Mouse (Mus musculus): ENCODE measurements around the gene Zfp462. TPM values are rescaled to one million over a fixed set of nuclear protein-coding genes. Genes with fewer than 3 reads are reported as not detected.
"Not testable (repeated sequence)": the region's sequence is repeated elsewhere in the genome, so short reads cannot be mapped to it uniquely, and the experiment has no call there.

The Zfp462 gene
- polyA plus RNA-seq, 1 experiment from 2014 or later: 16.8 TPM

DNA sequence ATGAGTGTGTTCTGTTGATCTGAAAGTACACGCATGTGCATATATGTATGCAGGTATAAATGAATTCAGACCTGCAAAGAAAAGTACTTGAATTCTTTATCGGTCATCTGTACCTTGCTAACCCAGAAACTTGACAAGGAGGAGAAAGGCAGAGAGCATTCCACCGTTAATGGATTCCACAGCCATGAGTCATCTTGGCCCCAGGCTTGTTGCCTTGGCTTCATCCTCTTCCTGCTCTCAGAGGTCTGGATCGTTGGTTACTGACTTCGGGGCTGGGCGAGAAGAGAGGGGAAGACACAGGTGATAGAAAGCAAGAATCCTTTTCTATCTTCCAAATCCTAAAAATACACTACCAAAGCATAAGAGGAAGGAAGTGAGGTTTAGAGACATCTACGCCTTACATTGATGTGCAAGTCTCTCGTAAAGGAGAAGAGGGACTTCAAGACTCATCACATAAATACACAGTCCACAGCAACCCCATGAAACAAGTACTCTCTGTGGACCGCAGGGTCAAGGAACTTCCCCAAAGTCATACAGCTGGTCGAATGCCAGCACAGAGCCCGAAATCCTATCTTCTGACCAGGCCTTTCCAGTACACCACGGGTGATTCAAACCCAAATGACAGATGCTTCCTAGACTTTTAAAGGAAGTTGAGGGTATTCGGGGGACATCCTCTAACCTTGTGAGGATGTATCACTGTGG lies 35.1 kb downstream of the Zfp462 start:
- no peak overlapping the region for H3K4me3 ChIP-seq (ENCODE audit: low read depth, low read length)
- no peak for ATAC-seq (ENCODE audit: low read depth)

DNA sequence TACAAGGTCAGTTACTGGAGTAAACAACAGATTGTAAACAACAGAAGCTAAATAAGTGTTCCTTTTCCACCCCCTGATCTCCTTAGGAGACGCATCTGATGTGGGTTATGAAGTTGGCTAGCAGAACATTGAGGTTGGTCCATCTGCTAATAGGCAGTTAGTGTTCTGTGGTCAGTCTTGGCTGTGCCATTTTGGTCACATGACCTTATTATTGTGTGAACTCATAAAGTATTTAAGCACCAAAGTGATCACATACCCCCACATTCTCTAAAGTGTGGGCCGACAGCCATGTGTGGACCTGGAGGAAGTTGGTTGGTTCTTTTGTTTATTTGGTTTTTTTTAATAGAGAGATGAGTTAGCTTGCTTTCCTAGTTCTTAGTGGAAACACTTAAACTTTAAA lies 39.7 kb downstream of the Zfp462 start:
- Histone ChIP-seq H3K27ac (ENCODE audit: low read depth, low read length) (no peak overlapping the region), H3K4me2 (ENCODE audit: low read depth, low read length) (no peak overlapping the region), H3K9ac (replicated peaks; ENCODE audit: low read depth, low read length) (no peak overlapping the region), H3K36me3 (ENCODE audit: control insufficient read depth, insufficient read depth, low read length) (no peaks in the 10 kb centered on the region), H3K4me3 (ENCODE audit: low read depth, low read length) (no peak overlapping the region), H3K9me3 (ENCODE audit: control insufficient read depth, low read length) (no peaks in the 10 kb centered on the region), H3K4me1 (ENCODE audit: control insufficient read depth, insufficient read depth, low read length) (no peaks in the 10 kb centered on the region), H3K27me3 (ENCODE audit: control insufficient read depth, insufficient read depth, low read length) (no peaks in the 10 kb centered on the region)
- ATAC-seq (ENCODE audit: low read depth): no peak
- WGBS: 89% methylated on average over 2 of the region's 2 CpGs

More for the DNA sequence above, 35.1 kb downstream of the Zfp462 start:
- Histone ChIP-seq H3K36me3 (ENCODE audit: control insufficient read depth, insufficient read depth, low read length) (no peaks in the 10 kb centered on the region), H3K27me3 (ENCODE audit: control insufficient read depth, insufficient read depth, low read length) (no peaks in the 10 kb centered on the region), H3K4me2 (ENCODE audit: low read depth, low read length) (no peak overlapping the region), H3K27ac (ENCODE audit: low read depth, low read length) (no peak overlapping the region), H3K9me3 (ENCODE audit: control insufficient read depth, low read length) (no peaks in the 10 kb centered on the region), H3K4me1 (ENCODE audit: control insufficient read depth, insufficient read depth, low read length) (0 out of 2 replicates have a peak, but pooled peaks cover 2% of the 10 kb centered on the region), H3K9ac (replicated peaks; ENCODE audit: low read depth, low read length) (no peak overlapping the region)
- WGBS: 84% methylated on average over 13 of the region's 13 CpGs

DNA sequence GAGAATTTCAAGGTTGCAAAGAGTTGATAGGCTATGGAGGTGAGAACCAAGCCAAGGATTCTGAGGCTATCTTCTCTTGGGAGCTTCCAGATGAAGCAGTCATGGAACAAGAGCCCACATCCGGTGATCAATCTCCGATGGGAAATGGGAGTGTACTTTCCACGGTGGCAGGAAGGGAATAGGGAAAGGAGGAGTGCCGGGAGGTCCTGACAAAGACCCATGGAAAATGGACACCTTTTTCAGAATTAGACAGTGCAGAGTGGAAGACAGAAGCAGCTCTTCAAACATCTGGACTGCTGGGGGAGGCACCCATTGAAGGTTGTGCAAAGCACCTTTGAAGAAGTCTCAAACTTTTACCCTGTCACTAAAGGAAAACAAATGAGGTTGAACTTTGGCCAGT lies 41.8 kb downstream of the Zfp462 start:
- Histone ChIP-seq H3K27me3 (ENCODE audit: control insufficient read depth, insufficient read depth, low read length) (no peaks in the 10 kb centered on the region), H3K9ac (replicated peaks; ENCODE audit: low read depth, low read length) (no peak overlapping the region), H3K36me3 (ENCODE audit: control insufficient read depth, insufficient read depth, low read length) (no peaks in the 10 kb centered on the region), H3K27ac (ENCODE audit: low read depth, low read length) (no peak overlapping the region), H3K9me3 (ENCODE audit: control insufficient read depth, low read length) (no peaks in the 10 kb centered on the region), H3K4me2 (ENCODE audit: low read depth, low read length) (no peak overlapping the region), H3K4me1 (ENCODE audit: control insufficient read depth, insufficient read depth, low read length) (no peaks in the 10 kb centered on the region), H3K4me3 (ENCODE audit: low read depth, low read length) (no peak overlapping the region)
- no peak for ATAC-seq (ENCODE audit: low read depth)
- 84% methylated on average over 4 of the region's 4 CpGs for WGBS

DNA sequence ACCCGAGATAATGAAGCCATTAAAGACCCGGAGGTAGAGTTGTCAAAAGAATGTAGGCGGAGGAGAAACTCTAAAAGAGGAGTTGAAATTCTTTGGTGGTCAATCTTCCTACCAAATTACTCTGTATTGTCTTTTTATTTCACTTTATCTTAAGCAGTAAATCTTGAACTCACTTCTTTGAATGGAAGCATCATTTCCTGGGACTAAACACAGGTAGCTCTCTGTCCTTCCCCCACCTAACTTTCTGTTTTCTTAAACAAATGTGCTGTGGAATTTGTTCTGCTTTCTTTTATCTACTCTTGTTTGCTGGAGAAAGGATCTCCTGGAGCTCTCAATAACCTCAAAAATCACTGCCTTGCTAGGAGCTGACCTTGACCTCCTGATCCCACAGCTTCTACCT lies 42.4 kb downstream of the Zfp462 start:
- H3K4me1 ChIP-seq (ENCODE audit: control insufficient read depth, insufficient read depth, low read length): no peaks in the 10 kb centered on the region
- H3K9me3 ChIP-seq (ENCODE audit: control insufficient read depth, low read length): no peaks in the 10 kb centered on the region
- no peaks in the 10 kb centered on the region for H3K36me3 ChIP-seq (ENCODE audit: control insufficient read depth, insufficient read depth, low read length)
- H3K4me3 ChIP-seq (ENCODE audit: low read depth, low read length): no peak overlapping the region
- no peak for ATAC-seq (ENCODE audit: low read depth)
- H3K27ac ChIP-seq (ENCODE audit: low read depth, low read length): no peak overlapping the region
- no peak overlapping the region for H3K9ac ChIP-seq (replicated peaks; ENCODE audit: low read depth, low read length)
- WGBS: 22% methylated on average over 3 of the region's 3 CpGs
- no peak overlapping the region for H3K4me2 ChIP-seq (ENCODE audit: low read depth, low read length)
- no peaks in the 10 kb centered on the region for H3K27me3 ChIP-seq (ENCODE audit: control insufficient read depth, insufficient read depth, low read length)

DNA sequence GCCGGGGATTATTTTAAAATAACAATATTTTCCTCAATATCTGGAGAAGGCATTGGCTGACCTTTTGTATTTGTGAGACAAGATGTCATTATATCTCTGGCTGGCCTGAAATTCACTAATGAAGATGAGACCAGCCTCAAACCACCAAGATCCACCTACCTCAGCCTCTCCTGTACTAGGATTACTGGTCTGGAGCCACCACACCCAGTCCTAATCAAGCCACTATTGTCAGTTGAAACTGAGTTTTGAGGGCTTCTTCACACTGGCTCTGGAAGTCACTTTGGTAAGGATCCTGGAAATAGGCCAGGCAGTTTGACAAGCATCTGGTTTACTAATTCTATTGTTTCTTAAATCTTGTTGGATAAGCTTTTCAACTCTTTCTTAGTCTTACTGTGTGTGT lies 43.1 kb downstream of the Zfp462 start:
- Histone ChIP-seq H3K4me3 (ENCODE audit: low read depth, low read length) (no peak overlapping the region), H3K27me3 (ENCODE audit: control insufficient read depth, insufficient read depth, low read length) (no peaks in the 10 kb centered on the region), H3K9me3 (ENCODE audit: control insufficient read depth, low read length) (no peaks in the 10 kb centered on the region), H3K27ac (ENCODE audit: low read depth, low read length) (no peak overlapping the region), H3K4me1 (ENCODE audit: control insufficient read depth, insufficient read depth, low read length) (no peaks in the 10 kb centered on the region), H3K4me2 (ENCODE audit: low read depth, low read length) (no peak overlapping the region), H3K9ac (replicated peaks; ENCODE audit: low read depth, low read length) (no peak overlapping the region), H3K36me3 (ENCODE audit: control insufficient read depth, insufficient read depth, low read length) (no peaks in the 10 kb centered on the region)
- 92% methylated on average over 1 of the region's 1 CpGs for WGBS
- ATAC-seq (ENCODE audit: low read depth): no peak

DNA sequence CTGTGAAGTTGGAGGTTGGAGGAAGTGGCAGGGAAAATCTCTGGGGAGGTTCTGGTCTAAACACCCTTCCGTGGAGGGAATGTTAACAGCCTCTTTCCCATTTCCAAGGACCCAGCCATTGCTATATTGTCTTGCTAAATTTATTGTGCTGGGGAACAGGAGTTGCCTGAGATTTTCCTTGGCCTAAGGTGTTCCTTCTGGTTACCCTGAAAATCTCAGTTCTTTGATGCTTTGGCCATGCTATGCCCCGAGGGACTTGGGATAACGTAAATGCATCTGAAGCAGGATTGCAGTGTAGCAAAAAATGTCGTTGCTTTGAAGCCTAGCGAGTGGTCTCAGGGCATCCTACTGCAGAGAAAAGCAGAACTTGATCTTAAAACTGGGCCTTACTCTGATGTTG lies 47.1 kb downstream of the Zfp462 start:
- Histone ChIP-seq H3K9me3 (ENCODE audit: control insufficient read depth, low read length) (no peaks in the 10 kb centered on the region), H3K4me3 (ENCODE audit: low read depth, low read length) (no peak overlapping the region), H3K27ac (ENCODE audit: low read depth, low read length) (no peak overlapping the region), H3K4me2 (ENCODE audit: low read depth, low read length) (no peak overlapping the region), H3K36me3 (ENCODE audit: control insufficient read depth, insufficient read depth, low read length) (no peaks in the 10 kb centered on the region), H3K27me3 (ENCODE audit: control insufficient read depth, insufficient read depth, low read length) (no peaks in the 10 kb centered on the region), H3K4me1 (ENCODE audit: control insufficient read depth, insufficient read depth, low read length) (no peaks in the 10 kb centered on the region), H3K9ac (replicated peaks; ENCODE audit: low read depth, low read length) (no peak overlapping the region)
- 45% methylated on average over 5 of the region's 5 CpGs for WGBS
- ATAC-seq (ENCODE audit: low read depth): no peak

DNA sequence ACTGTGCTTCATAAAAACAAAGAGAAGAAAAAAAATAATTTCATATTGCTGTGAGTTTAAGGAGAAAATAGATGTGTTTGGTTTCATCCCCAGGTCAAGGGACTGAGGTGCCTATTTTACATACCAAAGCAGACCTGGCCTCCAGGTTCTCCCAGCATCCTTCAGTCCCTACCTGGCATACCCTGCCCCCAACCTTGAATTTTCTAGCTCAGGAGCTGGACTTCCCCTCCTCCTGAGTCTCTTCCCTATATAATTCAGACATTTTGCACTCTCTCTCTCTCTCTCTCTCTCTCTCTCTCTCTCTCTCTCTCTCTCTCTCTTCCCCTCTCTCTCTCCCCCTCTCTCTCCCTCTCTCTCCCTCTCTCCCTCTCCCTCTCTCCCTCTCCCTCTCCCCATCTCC lies 48.2 kb downstream of the Zfp462 start:
- not testable (repeated sequence) for ATAC-seq (ENCODE audit: low read depth); H3K9ac ChIP-seq (replicated peaks; ENCODE audit: low read depth, low read length); H3K27ac ChIP-seq (ENCODE audit: low read depth, low read length); H3K9me3 ChIP-seq (ENCODE audit: control insufficient read depth, low read length); H3K4me1 ChIP-seq (ENCODE audit: control insufficient read depth, insufficient read depth, low read length); H3K27me3 ChIP-seq (ENCODE audit: control insufficient read depth, insufficient read depth, low read length); H3K36me3 ChIP-seq (ENCODE audit: control insufficient read depth, insufficient read depth, low read length); H3K4me2 ChIP-seq (ENCODE audit: low read depth, low read length); H3K4me3 ChIP-seq (ENCODE audit: low read depth, low read length)

DNA sequence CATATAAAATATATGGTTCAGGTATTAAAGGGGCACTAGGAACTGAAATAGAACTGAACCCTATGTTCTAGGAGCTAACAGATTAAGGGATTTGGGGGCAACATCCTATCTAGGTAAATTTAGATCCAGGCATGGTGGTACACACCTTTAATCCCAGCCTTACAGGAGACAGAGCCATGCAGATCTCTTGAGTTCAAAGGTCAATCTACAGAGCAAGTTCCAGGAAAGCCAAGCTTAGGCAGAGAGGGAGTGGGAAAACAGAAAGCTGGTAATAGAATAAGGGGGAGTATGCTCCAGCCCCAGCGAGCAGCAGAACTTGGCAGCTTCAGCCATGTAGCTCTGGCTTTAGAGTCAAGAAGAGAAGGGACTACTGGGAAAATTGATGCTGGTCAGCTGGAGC lies 50.4 kb downstream of the Zfp462 start:
- no peak overlapping the region for H3K4me3 ChIP-seq (ENCODE audit: low read depth, low read length)
- no peak overlapping the region for H3K27ac ChIP-seq (ENCODE audit: low read depth, low read length)
- no peak overlapping the region for H3K4me2 ChIP-seq (ENCODE audit: low read depth, low read length)
- ATAC-seq (ENCODE audit: low read depth): no peak
- WGBS: 90% methylated on average over 1 of the region's 1 CpGs
- no peak overlapping the region for H3K9ac ChIP-seq (replicated peaks; ENCODE audit: low read depth, low read length)
- H3K4me1 ChIP-seq (ENCODE audit: control insufficient read depth, insufficient read depth, low read length): no peaks in the 10 kb centered on the region
- no peaks in the 10 kb centered on the region for H3K9me3 ChIP-seq (ENCODE audit: control insufficient read depth, low read length)
- H3K27me3 ChIP-seq (ENCODE audit: control insufficient read depth, insufficient read depth, low read length): no peaks in the 10 kb centered on the region
- H3K36me3 ChIP-seq (ENCODE audit: control insufficient read depth, insufficient read depth, low read length): no peaks in the 10 kb centered on the region

DNA sequence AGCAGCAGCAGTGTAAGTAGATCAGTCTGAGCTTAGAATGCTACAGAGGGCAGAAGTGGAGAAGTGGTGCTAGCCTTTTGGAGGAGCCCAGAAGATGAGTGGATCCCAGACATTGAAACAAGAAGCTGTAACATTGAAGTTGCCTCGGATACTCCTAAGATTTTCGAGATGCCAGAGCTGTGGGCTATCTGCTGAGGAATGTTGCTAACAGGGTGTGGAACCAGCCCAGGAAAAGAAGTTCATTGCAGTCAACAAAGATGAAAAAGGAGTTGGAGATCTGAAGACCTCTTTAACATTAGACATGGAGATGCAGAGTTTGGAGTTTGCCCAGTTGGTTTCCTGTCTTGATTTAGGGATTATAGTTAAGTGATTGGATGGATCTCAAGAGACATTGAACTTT lies 51.2 kb downstream of the Zfp462 start:
- no peak overlapping the region for H3K4me2 ChIP-seq (ENCODE audit: low read depth, low read length)
- 100% methylated on average over 2 of the region's 2 CpGs for WGBS

More for the DNA sequence above, 51.2 kb downstream of the Zfp462 start:
- Histone ChIP-seq H3K9ac (replicated peaks; ENCODE audit: low read depth, low read length) (no peak overlapping the region), H3K36me3 (ENCODE audit: control insufficient read depth, insufficient read depth, low read length) (no peaks in the 10 kb centered on the region), H3K4me1 (ENCODE audit: control insufficient read depth, insufficient read depth, low read length) (no peaks in the 10 kb centered on the region), H3K27me3 (ENCODE audit: control insufficient read depth, insufficient read depth, low read length) (no peaks in the 10 kb centered on the region), H3K4me3 (ENCODE audit: low read depth, low read length) (no peak overlapping the region), H3K9me3 (ENCODE audit: control insufficient read depth, low read length) (no peaks in the 10 kb centered on the region), H3K27ac (ENCODE audit: low read depth, low read length) (no peak overlapping the region)
- ATAC-seq (ENCODE audit: low read depth): no peak
